Mouse (Mus musculus) MEL-GATA-1-ER (cell line): ENCODE measurements around the gene Ubb.
"Not testable (repeated sequence)": the region's sequence is repeated elsewhere in the genome, so short reads cannot be mapped to it uniquely, and the experiment has no call there.

Experiments
- DNase-seq: peaks from one replicate; pipeline ENCODE4 v3.0.0-alpha.2; 2012; ENCODE audit warnings: low read depth; ENCODE audit errors: extremely low read depth

Gene Ubb

DNA sequence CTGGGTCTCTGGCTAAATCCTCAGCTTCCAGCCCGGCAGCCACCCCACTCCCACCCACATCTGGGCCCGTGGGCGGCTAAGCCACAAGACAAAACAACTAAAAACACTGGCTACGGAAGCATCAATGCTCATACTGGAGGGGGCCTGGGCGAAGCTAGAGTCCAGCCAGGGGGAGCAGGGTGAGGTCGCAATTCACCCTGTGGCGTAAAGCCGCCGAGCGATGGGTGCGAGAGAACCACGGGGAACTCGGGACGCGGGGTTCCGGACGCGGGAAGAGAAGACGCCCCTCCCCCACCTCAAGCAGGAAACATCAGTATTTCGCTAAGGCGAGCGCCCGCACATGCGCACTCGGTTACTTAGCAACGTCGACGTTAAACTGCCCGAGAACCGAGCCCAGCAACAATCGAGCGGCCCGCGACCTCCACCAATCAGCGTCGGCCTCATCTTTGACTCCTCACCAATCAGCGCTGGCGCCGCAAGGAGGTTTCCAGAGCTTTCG lies at the start of gene Ubb:
TSS of gene Ubb (plus strand) at position 445 of the 499 bp plus-strand sequence.
- DNase-seq: peak; percentile 98

DNA sequence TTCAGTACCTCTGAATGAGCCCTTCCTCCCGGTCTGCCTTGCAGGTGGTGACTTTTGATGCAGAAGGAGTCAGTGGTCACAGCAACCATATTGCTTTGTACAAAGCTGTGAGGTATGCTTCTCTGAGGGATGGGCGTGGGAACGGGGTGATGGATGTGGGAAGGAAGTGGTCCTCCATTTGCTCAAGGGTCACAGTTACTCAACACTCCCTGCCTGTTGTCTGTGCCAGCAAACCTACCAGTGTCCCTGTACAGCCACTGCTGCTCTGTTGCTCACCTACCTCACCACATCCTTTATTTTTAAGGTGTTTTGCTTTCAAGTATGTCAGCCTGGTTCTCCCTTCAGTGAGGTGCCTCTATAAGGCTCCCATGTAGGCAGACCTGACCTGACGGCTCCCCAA lies 43.3 kb upstream of the Ubb start:
- no peak for DNase-seq

- DNase-seq: not testable (repeated sequence)
Measured at GRCm38 (mm10) chr11:62508365-62508764, 42.6 kb upstream of the Ubb start.

DNA sequence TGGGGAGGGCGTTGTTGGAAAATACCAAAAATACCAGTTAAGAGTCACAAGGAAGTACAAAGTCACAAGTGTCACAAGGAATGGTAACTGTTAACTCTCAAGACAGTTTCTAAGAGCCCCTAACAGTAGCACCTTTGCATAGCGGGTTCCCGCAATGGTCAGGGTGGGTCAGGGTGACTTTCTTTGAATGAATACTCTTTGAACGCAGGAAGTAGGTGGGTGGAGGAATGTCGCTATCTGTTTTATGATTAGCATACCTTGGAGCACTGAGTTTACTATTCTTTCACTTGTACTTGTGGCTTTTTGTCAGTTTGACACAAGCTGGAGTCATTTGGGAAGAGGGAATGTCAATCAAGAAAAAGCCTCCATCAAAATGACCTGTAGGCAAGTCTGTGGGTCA lies 42.2 kb upstream of the Ubb start:
- DNase-seq: not testable (repeated sequence)

- DNase-seq: no peak
Measured at GRCm38 (mm10) chr11:62509571-62509970, 41.4 kb upstream of the Ubb start.

DNA sequence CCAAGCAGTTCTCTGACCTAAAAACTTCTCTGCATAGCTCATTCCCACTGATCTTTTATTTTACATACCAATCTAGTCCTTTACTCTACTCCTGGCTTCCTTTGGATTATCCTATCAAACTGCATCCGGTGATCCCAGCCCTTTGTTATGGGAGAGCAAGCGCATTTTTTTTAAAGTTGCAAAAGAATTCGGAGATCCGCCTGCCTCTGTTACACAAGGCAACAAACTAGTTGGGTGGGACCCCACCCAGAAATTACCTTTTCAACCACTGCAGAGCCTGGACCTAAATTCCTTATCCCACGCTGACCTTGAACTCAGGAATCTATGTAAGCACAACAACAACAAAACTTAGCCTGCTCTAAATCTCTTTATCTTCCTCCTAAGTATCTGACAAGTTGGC lies 40.0 kb upstream of the Ubb start:
- DNase-seq: no peak

DNA sequence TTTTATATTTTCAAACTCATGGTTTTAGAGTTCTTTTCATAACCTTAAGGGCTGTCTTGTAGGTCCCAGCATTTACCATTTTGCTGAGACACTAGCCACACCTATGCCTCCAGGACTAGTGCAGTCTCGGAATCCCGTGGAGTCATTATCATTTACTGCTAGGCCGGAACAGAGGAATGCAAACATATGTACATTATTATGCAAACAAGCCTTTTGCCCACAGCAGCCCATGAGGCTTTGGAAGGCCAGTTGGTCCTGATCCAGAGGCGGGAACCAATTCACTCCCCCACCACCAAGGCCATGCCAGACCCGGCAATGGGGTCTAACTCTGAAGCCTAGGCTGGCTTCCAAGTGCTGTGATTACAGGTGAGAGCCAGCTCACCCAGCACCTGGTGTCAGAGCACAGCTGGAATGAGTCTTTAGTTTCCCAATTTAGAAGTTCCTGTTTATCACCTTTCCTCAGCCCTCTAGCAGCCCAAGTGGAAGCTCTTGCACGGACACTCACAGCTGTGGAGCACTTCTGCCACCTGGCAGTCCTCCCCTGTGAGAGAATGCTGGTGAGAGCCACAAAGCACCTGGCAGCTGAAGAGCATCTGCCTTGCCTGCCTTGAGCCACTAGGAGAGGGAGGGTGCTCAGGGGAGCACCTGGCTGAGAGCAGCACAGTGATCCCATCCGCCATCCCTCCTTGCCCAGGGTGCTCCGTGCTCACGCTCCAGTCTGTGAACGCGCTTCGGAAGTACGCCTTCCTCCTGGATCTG lies 39.3 kb upstream of the Ubb start:
- no peak for DNase-seq

DNA sequence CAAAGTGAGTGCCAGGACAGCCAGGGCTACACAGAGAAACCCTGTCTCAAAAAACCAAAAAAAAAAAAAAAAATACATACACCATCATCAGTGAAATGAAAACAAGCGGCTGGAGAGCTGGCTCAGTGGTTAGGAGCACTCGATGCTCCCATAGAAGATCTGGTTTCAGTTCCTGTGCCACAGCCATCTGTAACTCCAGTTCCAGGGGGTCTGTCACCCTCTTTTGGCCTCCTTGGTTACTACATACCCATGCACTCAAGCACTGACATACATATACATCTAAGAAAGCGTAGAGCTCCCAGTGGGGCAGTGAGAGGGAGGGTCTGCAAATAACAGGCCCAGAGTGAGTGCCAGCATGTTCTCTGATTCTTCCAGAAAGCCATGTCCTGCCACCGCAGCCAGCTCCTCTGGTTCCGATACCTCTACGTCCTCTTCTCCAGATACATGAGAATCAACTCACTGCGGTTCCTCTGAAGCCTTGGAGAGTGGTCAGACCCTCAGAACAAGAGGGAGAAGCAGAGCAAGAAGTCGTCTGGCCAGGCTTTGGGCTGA lies 38.4 kb upstream of the Ubb start:
- DNase-seq: no peak

GRCm38 (mm10) chr11:62513311-62513710 lies 37.7 kb upstream of the Ubb start:
- no peak for DNase-seq

GRCm38 (mm10) chr11:62518991-62519390 lies 32.0 kb upstream of the Ubb start:
- DNase-seq: no peak

DNA sequence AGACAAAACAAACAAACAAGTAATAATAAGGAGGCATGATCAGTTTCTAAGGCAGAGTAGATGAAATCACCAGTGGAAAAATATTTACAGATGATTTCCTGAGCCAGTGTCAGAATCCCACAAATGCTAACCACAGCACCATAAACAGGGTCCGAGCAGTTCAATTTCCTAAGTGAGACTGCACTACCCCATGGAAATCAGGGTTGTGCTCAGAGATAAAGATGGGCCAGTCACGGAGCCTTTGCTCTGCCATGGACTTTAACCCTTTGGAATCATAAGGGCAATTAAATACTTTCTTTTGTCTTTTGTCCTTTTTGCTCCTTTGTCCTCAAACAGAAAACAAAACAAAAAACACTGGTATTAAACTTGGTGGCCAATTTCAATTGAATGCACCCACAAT lies 28.7 kb upstream of the Ubb start:
- DNase-seq: no peak

- DNase-seq: no peak
Measured at GRCm38 (mm10) chr11:62537089-62537488, 13.9 kb upstream of the Ubb start.

- peak; percentile 61 for DNase-seq
Measured at GRCm38 (mm10) chr11:62537590-62537989, 13.4 kb upstream of the Ubb start.

GRCm38 (mm10) chr11:62538321-62539088 lies 12.5 kb upstream of the Ubb start:
- no peak for DNase-seq

GRCm38 (mm10) chr11:62539089-62539890 lies 11.7 kb upstream of the Ubb start, which contains the start of gene Cenpv:
Gene Cenpv, minus strand, starts transcription at chr11:62539261.
- DNase-seq: peak; percentile 40

DNA sequence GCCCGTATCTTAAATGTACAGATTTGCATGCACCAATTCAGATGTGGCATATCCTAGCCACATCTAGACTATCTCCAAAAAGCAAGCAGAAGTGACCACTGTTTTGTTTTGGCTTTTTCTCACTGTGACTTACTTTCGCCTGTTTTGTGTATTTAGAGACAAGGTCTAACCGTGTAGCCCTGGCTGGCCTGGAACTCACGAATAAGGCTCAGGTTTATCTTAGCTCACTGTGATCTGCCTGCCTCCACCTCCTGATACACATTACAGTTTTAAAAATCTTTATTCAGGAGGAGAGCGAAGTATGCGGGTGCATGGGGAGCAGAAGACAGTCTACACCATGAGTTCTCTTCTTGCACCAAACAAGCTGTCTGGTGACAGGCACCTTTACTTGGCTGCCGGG lies 10.8 kb upstream of the Ubb start:
- no peak for DNase-seq

GRCm38 (mm10) chr11:62540969-62541368 lies 10.0 kb upstream of the Ubb start:
- DNase-seq: no peak

GRCm38 (mm10) chr11:62541581-62541980 lies 9.4 kb upstream of the Ubb start:
- no peak for DNase-seq

- no peak for DNase-seq
Measured at GRCm38 (mm10) chr11:62543991-62544390, 7.0 kb upstream of the Ubb start.

DNA sequence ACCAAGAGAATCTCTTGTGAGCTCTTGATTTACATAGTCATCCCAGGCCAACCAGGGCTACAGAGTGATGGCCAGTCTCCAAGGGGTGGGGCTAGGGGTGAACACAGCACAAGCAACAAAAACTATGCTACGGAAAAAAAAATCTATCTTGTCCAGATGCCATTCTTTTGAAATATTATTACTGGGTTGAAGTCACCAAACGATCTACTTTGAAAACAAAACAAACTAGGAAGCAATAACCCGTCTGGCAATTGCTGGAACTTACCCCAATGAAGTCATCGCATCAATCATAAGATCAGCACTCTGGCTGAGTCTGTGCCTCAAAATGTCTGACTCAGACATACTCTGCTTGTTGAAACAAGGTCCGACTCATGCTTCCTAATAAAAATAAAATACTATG lies 1.2 kb upstream of the Ubb start:
- peak; percentile 66 for DNase-seq

GRCm38 (mm10) chr11:62550227-62550685 lies 715 bp upstream of the Ubb start:
- peak; percentile 69 for DNase-seq
